Mouse (Mus musculus): ENCODE data around the gene Spop.

GRCm38 (mm10) chr11:95462168-95462567 is 48.3 kb downstream of the Spop start:
- TF ChIP-seq GATA1 (IDR thresholded peaks at IDR 0.05; ENCODE audit: low read length): no peak
- no peak for TF ChIP-seq TAL1 (IDR thresholded peaks at IDR 0.05; ENCODE audit: low read length)

Measured in erythroblast, embryonic 14.5 days (primary cell).